Mouse (Mus musculus) midbrain, embryonic 12.5 days (tissue): ENCODE data around the gene Ctr9. TPM values are rescaled to one million over a fixed set of nuclear protein-coding genes. Genes with fewer than 3 reads are reported as not detected.

Experiments
- ATAC-seq: fragments of 200-750 bp; cut with Nextera tagmentation; 2 replicates; pipeline ENCODE4 v1.8.0; 2017; ENCODE audit warnings: low read depth, moderate TSS enrichment, moderate library complexity; ENCODE audit not compliant: low FRiP score
- H3K27ac ChIP-seq: fragments of 300-500 bp; sonication (generic); replicated peaks from 2 replicates; pipeline ENCODE4 v1.5.1; 2016; ENCODE audit warnings: mild to moderate bottlenecking
- H3K27me3 ChIP-seq: fragments of 300-500 bp; sonication (generic); 2 replicates; pipeline ENCODE4 v1.6.1; 2016; ENCODE audit warnings: mild to moderate bottlenecking
- H3K36me3 ChIP-seq: fragments of 300-500 bp; sonication (generic); 2 replicates; pipeline ENCODE4 v1.6.1; 2016
- H3K4me1 ChIP-seq: fragments of 300-500 bp; sonication (generic); 2 replicates; pipeline ENCODE4 v1.6.1; 2016
- H3K4me2 ChIP-seq: fragments of 300-500 bp; sonication (generic); replicated peaks from 2 replicates; pipeline ENCODE4 v1.6.1; 2016; ENCODE audit warnings: mild to moderate bottlenecking, moderate library complexity
- H3K4me3 ChIP-seq: fragments of 300-500 bp; sonication (generic); 2 replicates; pipeline ENCODE4 v1.5.1; 2016; ENCODE audit warnings: mild to moderate bottlenecking
- H3K9ac ChIP-seq: fragments of 300-500 bp; sonication (generic); replicated peaks from 2 replicates; pipeline ENCODE4 v1.6.1; 2016; ENCODE audit warnings: mild to moderate bottlenecking, moderate library complexity
- H3K9me3 ChIP-seq: fragments of 300-500 bp; sonication (generic); 2 replicates; pipeline ENCODE4 v1.6.1; 2016; ENCODE audit warnings: mild to moderate bottlenecking
- WGBS: fragments of 180-500 bp; shearing (Covaris S2); methylation state at CpG from one replicate; pipeline ENCODE4 v1.1.7; 2016; 5-methylcytosine and 5-hydroxymethylcytosine counted together
- polyA plus RNA-seq: library from polyadenylated mRNA; unstranded; fragments of >200 nt; fragmentation: Nextera tagmentation; extraction: Ambion mirVana; gene quantifications from 2 replicates; pipeline ENCODE4 v1.2.1, GENCODE M21; 2016

Ctr9 gene
- polyA plus RNA-seq, 1 experiment from 2014 or later, result 105 TPM

DNA sequence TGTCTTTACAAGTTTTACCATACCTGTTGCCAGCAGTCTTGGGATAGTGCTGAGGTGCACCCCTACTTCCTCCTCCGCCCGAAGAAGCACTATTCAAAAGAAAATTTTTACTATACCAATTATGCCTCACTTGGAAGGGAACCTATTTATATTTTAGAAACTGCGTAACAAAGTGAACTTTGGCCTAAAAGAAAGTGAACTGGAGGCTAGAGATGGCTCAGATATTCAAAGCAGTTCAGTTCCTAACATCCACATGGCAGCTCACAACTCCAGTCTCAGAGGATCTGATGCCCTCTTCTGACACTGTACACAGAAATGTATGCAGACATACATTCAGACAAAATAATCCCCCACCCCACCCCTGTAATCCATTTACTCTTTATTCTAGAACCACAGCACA is 52.1 kb downstream of the Ctr9 start:
- H3K36me3 ChIP-seq, result peaks cover 55% of the 10 kb centered on the region
- WGBS, result 93% methylated on average over 3 of the region's 3 CpGs
- 0 out of 2 replicates have a peak overlapping the region, but pooled peaks have one; percentile 100 for H3K27ac ChIP-seq
- peak overlapping the region; percentile 76 for H3K4me2 ChIP-seq
- H3K27me3 ChIP-seq, result no peaks in the 10 kb centered on the region
- ATAC-seq, result no peak
- peak overlapping the region; percentile 99 for H3K4me3 ChIP-seq
- peaks cover 26% of the 10 kb centered on the region for H3K4me1 ChIP-seq
- no peaks in the 10 kb centered on the region for H3K9me3 ChIP-seq
- H3K9ac ChIP-seq, result peak overlapping the region; percentile 100

DNA sequence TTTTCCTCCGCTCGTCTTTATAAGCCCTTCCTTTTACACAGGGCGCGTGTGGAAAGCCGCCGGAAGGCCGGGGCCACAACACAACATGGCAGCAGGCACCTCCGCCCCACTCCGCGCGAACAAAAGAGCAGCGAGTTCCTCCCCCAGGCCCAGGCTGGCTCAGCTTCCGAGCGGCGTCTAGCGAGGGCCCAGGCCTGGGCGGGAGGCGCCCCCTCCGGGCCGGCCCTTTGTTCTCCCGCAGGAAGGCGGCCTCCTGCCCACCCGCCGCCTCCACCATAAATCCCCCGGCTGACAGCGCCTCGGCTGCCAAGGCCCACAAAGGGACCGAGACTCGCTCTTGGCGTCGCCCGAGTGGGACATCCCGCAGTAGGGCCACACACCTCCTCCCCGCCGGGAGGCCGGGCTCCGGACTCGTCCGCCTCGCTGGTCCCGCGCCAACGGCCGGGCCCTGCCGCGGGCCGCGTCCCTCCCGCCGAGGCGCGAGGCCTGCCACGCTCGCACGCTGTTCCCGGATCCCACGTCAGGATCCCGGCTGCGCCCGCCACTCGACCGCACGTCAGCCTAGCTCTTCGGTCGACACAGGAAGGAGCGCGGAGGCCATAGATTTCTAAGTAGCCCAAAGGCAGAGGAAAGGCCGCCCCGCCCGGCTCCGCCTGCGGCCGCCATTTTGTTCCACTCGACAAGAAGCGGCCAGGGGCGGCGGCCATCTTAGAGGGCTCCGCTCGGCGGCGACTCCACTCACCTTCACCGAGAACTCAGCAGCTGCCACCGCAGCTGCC is 53.5 kb downstream of the Ctr9 start:
- H3K27me3 ChIP-seq, result no peaks in the 10 kb centered on the region
- H3K27ac ChIP-seq, result peak overlapping the region; percentile 100
- peaks cover 26% of the 10 kb centered on the region for H3K4me1 ChIP-seq
- peaks cover 41% of the 10 kb centered on the region for H3K36me3 ChIP-seq
- ATAC-seq, result peak; percentile 73
- no peaks in the 10 kb centered on the region for H3K9me3 ChIP-seq
- peak overlapping the region; percentile 76 for H3K4me2 ChIP-seq
- peak overlapping the region; percentile 99 for H3K4me3 ChIP-seq
- under 1% methylated on average over 83 of the region's 83 CpGs for WGBS
- peak overlapping the region; percentile 100 for H3K9ac ChIP-seq

- no peaks in the 10 kb centered on the region for H3K9me3 ChIP-seq
- peaks cover 23% of the 10 kb centered on the region for H3K4me1 ChIP-seq
- peak within 1 kb of the TSS; percentile 99 for H3K4me3 ChIP-seq
- peak; percentile 99 for ATAC-seq
- H3K36me3 ChIP-seq, result peaks cover 33% of the 10 kb centered on the region
- peak within 1 kb of the TSS; percentile 100 for H3K27ac ChIP-seq
- WGBS, result under 1% methylated on average over 68 of the region's 70 CpGs
- H3K27me3 ChIP-seq, result no peaks in the 10 kb centered on the region
- H3K9ac ChIP-seq, result peak within 1 kb of the TSS; percentile 100
- H3K4me2 ChIP-seq, result peak within 1 kb of the TSS; percentile 76
Observed at GRCm38 (mm10) chr7:111082822-111083732, 54.3 kb downstream of the Ctr9 start, which contains the start of gene Eif4g2. Gene Eif4g2, minus strand, starts transcription at chr7:111083030.

GRCm38 (mm10) chr7:111083733-111084120 is 55.0 kb downstream of the Ctr9 start:
- peaks cover 28% of the 10 kb centered on the region for H3K36me3 ChIP-seq
- peak overlapping the region; percentile 60 for H3K4me2 ChIP-seq
- H3K4me3 ChIP-seq, result peak overlapping the region; percentile 99
- peak overlapping the region; percentile 85 for H3K9ac ChIP-seq
- H3K9me3 ChIP-seq, result no peaks in the 10 kb centered on the region
- WGBS, result 14% methylated on average over 4 of the region's 4 CpGs
- ATAC-seq, result no peak
- H3K27ac ChIP-seq, result peak overlapping the region; percentile 100
- H3K27me3 ChIP-seq, result no peaks in the 10 kb centered on the region
- peaks cover 23% of the 10 kb centered on the region for H3K4me1 ChIP-seq

GRCm38 (mm10) chr7:111084443-111084842 is 55.7 kb downstream of the Ctr9 start:
- Histone ChIP-seq H3K9me3 (no peaks in the 10 kb centered on the region), H3K4me1 (peaks cover 20% of the 10 kb centered on the region), H3K27ac (no peak overlapping the region), H3K9ac (no peak overlapping the region), H3K4me2 (no peak overlapping the region), H3K4me3 (no peak overlapping the region), H3K36me3 (peaks cover 21% of the 10 kb centered on the region), H3K27me3 (no peaks in the 10 kb centered on the region)
- no peak for ATAC-seq
- WGBS, result 73% methylated on average over 2 of the region's 2 CpGs

DNA sequence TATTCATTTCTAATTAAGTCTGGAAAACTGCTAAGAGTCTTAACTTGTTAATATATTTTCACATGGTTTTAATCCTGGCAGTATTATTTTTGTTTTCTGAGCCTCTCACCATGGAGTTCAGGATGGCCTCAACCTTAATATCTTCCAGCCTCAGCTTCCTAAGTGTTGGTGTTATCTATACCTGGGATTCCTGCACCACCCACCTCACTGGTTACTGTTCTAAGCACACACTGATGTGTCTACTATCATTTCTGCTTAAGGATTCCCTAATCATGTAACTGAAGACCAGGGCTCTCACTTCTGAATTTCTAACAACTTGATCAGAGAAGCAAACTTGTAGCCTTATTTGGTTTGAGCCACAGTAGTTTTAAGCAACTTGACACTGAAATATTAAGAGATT is 56.4 kb downstream of the Ctr9 start:
- H3K9me3 ChIP-seq, result no peaks in the 10 kb centered on the region
- no peak overlapping the region for H3K4me2 ChIP-seq
- no peak for ATAC-seq
- H3K4me3 ChIP-seq, result no peak overlapping the region
- H3K36me3 ChIP-seq, result peaks cover 14% of the 10 kb centered on the region
- H3K27me3 ChIP-seq, result no peaks in the 10 kb centered on the region
- peaks cover 13% of the 10 kb centered on the region for H3K4me1 ChIP-seq
- no peak overlapping the region for H3K27ac ChIP-seq
- no peak overlapping the region for H3K9ac ChIP-seq

DNA sequence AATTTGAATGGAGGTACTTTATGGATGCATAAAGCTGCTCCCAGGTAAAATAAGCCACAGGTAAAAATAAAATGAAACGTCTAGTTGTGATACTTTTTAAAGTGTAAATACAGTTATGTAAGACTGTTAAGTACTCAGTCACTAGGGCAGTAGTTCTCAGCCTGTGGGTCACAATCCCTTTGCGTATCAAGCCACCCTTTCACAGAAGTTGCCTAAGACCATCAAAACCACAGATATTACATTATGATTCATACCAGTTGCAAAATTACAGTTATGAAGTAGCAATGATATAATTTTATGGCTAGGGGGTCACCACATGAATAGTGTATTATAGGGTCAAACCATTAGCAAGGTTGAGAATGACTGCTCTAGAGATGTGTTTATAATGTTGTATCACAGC is 66.4 kb downstream of the Ctr9 start:
- 83% methylated on average over 2 of the region's 2 CpGs for WGBS
- no peak for ATAC-seq
- no peak overlapping the region for H3K4me2 ChIP-seq

GRCm38 (mm10) chr7:111098196-111098595 is 69.4 kb downstream of the Ctr9 start:
- Histone ChIP-seq H3K4me2 (no peak overlapping the region), H3K4me3 (no peak overlapping the region), H3K9me3 (no peaks in the 10 kb centered on the region), H3K27me3 (no peaks in the 10 kb centered on the region), H3K4me1 (no peaks in the 10 kb centered on the region), H3K27ac (no peak overlapping the region), H3K9ac (no peak overlapping the region), H3K36me3 (no peaks in the 10 kb centered on the region)
- WGBS, result 94% methylated on average over 1 of the region's 1 CpGs
- no peak for ATAC-seq

More for the DNA sequence above, 66.4 kb downstream of the Ctr9 start:
- H3K27me3 ChIP-seq, result no peaks in the 10 kb centered on the region
- H3K9me3 ChIP-seq, result no peaks in the 10 kb centered on the region
- no peaks in the 10 kb centered on the region for H3K4me1 ChIP-seq
- H3K27ac ChIP-seq, result no peak overlapping the region
- no peak overlapping the region for H3K9ac ChIP-seq
- no peak overlapping the region for H3K4me3 ChIP-seq
- no peaks in the 10 kb centered on the region for H3K36me3 ChIP-seq

Other genes starting within 250 kb of the Ctr9 start
- 27.0 and 28.6 TPM in 2 replicates for gene Rnf141, start 184.5 kb upstream of the Ctr9 start, polyA plus RNA-seq
- gene Lyve1, start 165.7 kb upstream of the Ctr9 start, polyA plus RNA-seq, result 5.2 and 9.2 TPM in 2 replicates
- 1.2 and 1.8 TPM in 2 replicates for gene Mrvi1, start 46.5 kb upstream of the Ctr9 start, polyA plus RNA-seq
- gene Eif4g2, start 54.1 kb downstream of the Ctr9 start, polyA plus RNA-seq, result 1,594 and 1,624 TPM in 2 replicates